Mouse (Mus musculus): ENCODE data around the gene Gm49673.
"Not testable (repeated sequence)": the region's sequence is repeated elsewhere in the genome, so short reads cannot be mapped to it uniquely, and the experiment has no call there.

DNA sequence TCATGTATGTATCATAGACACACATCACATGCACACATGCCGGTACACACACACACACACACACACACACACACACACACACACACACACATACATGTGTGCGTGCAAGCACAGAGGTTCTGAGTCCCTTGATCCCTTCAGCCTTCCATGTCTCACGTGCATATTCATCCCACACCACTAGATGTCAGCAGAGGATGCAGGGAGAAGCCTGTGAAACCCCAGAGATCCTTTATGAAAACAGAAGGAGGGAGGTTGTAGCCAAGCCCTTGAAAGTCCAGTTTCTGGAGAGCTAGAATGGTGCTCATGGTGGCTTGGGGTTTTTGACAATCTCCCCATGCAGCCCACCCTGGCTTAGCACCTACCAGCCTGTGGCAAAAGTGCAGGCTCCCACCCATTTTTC is 96.3 kb downstream of the Gm49673 start:
- not testable (repeated sequence) for TF ChIP-seq CTCF, POLR2A (IDR thresholded peaks at IDR 0.05; ENCODE audit: insufficient read depth, low read depth, low read length)

Measured in olfactory bulb, adult 2 months (tissue).